Mouse (Mus musculus): Measurements from ENCODE around the gene Scarf1.

Gene Scarf1

GRCm38 (mm10) chr11:75513336-75513735 is at the start of gene Scarf1:
TSS of gene Scarf1 (plus strand) at chr11:75513540.
- DNase-seq, result no peak

- DNase-seq, result no peak
Observed at GRCm38 (mm10) chr11:75463624-75464023, 49.7 kb upstream of the Scarf1 start.

DNA sequence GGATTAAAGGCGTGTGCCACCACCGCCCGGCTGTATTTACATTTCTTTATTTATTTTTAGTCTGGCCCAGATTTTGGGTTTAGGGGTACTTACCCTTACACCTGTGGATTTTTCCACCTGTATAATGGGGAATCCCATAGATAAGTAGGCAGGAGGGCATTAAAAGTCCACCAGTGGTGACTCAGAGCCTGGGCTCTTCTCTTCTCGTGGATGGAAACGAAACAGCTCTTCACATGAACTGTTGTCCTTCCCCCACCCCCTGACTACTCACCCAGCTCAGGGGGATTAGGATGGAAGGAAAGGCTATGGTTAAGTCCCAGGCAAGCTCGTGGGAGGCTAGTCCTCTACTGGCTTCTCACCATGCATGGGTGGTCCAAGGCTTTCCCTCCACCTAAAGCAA is 48.9 kb upstream of the Scarf1 start:
- DNase-seq, result no peak

DNA sequence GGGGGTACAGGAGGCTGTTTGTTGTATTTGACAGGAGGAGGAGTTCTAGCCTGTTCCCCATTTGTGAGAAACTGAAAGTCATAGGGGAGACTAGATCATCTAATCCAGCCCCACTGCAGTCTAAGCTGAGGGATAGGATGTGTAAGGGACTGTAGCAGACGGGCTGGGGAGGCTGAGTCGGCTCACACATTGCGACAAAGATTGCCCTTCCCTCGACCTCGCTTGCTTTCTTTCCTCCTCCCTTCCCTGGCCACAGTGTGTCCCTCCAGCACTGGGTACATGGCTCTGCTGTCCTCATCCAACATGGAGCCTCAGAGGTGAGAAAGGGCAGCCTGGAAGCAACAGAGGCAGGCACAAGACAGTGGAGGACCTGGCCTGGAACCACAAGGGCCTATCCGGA is 48.3 kb upstream of the Scarf1 start:
- DNase-seq, result no peak

- DNase-seq, result no peak
Observed at GRCm38 (mm10) chr11:75466731-75467505, 46.4 kb upstream of the Scarf1 start.

GRCm38 (mm10) chr11:75467512-75468215 is 45.7 kb upstream of the Scarf1 start:
- peak in 1 of 2 experiments; percentile 34 for DNase-seq

GRCm38 (mm10) chr11:75468410-75468809 is 44.9 kb upstream of the Scarf1 start:
- no peak for DNase-seq

DNA sequence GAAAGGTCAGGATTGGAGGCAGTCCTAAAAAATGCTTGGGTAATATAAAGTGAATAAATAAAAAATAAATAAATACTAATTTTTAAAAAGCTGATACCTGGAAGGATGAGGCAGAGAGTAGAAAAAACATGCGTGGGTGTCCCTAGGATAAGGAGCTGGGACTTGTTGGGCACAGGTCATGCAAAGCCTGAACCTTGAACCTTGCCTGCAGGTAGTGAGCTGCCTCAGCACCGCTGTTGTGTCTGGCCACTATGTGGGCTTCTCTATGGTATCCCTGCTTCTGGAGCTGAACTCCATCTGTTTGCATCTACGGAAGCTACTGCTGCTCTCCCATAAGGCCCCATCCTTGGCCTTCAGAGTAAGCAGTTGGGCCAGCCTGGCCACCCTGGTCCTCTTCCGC is 44.1 kb upstream of the Scarf1 start:
- DNase-seq, result no peak

- no peak for DNase-seq
Observed at GRCm38 (mm10) chr11:75470675-75471074, 42.7 kb upstream of the Scarf1 start.

- no peak for DNase-seq
Observed at GRCm38 (mm10) chr11:75472469-75473081, 40.8 kb upstream of the Scarf1 start.

DNA sequence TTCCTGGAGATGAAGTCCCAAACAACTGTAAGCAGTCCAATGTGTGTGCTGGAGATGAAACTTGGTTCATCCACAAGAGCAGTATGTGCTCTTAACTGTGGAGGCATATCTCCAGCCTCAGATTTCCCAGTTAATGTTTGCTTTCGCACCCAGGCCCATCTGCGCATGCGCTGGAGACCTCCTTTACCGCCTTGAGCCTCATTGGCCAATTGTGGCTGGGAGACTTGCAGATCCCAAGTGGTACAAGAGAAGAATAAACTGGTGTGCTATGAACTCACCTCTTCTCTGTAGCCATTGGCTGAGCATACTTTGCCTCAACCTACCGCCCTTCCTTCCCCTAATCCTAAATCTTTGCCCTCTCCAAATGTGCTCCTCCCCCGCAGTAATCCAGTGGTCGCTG is 40.0 kb upstream of the Scarf1 start:
- DNase-seq, result no peak

DNA sequence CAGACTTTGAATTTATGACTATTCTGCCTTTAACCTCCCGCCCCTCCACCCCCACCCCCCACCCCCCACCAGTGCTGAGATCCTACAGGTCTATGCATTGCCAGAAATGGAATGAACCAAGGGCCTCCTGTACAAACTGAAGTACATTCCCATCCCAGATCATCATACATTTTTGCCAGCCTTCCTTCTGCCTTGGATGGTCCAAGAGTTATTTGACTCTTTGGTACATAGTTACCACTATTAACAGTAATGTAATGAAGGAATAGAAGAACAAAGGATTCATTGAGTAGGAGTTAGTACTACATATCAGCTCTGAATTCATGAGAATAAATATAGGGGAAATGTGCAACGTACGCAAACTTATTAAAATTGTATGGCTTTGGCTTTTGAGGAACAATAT is 27.1 kb upstream of the Scarf1 start:
- no peak for DNase-seq

- DNase-seq, result peak; percentile 93 to 96
Observed at GRCm38 (mm10) chr11:75486601-75487285, 26.6 kb upstream of the Scarf1 start, which contains the start of gene Prpf8. TSS of gene Prpf8 (plus strand) at chr11:75486816.

- DNase-seq, result no peak
Observed at GRCm38 (mm10) chr11:75487496-75487895, 25.8 kb upstream of the Scarf1 start.

DNA sequence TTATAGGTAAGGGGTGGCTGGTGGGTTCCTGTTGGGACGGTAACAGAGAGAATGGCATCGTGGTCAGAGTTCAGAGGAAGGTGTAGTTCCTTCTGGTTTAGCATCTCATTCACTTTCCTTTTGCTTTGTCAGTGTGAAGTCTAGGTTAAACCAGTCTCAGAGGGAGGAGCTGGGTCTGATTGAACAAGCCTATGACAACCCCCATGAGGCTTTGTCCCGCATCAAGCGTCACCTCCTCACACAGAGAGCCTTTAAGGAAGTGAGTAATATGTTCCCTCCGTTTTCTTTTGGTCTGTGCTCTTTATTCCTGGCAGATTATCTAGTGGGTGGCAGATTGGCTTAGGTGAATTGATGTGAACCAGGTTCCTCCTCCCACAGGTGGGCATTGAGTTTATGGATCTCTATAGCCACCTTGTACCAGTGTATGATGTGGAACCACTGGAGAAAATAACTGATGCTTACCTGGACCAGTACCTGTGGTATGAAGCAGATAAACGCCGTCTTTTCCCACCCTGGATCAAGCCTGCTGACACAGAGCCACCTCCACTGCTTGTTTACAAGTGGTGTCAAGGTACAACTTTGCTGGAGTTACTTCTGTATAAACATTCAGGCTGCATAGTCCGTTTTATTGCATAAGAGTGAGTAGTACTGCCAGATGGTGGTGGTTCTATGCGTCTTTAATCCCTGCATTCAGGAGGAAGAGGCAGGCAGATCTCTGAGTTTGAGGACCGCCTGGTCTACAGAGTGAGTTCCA is 18.9 kb upstream of the Scarf1 start:
- no peak for DNase-seq

- no peak for DNase-seq
Observed at GRCm38 (mm10) chr11:75498126-75498525, 15.2 kb upstream of the Scarf1 start.

DNA sequence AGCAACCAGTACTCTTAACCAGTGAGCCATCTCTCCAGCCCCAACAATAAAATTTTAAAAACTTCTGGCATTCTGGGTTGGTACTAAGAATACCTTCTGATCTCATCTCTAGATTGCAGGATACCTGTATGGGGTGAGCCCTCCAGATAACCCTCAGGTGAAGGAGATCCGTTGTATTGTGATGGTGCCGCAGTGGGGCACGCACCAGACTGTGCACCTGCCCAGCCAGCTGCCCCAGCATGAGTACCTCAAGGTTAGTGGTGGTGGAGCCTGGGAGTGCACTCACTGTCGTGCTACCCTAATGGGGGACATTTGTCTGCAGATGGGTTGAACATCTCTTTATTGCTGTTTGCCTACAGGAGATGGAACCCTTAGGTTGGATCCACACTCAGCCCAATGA is 5.2 kb upstream of the Scarf1 start:
- DNase-seq, result no peak

DNA sequence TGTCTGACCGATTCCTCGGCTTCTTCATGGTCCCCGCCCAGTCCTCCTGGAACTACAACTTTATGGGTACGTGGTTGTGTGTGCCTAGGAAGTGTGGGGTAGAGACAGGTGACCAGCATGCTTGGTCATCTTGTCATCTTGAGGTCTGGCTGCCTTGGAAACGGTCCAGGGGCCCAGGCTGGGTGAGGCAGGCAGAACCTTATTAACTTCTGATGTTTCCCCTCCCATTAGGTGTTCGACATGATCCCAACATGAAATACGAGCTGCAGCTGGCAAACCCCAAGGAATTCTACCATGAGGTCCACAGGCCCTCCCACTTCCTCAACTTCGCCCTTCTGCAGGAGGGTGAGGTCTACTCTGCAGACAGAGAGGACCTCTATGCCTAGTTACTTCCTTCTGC is 4.4 kb upstream of the Scarf1 start:
- no peak for DNase-seq

- peak; percentile 33 to 63 for DNase-seq
Observed at GRCm38 (mm10) chr11:75509741-75510626, 3.4 kb upstream of the Scarf1 start, which contains the start of gene Rilp. TSS of gene Rilp (plus strand) at chr11:75510094.

DNA sequence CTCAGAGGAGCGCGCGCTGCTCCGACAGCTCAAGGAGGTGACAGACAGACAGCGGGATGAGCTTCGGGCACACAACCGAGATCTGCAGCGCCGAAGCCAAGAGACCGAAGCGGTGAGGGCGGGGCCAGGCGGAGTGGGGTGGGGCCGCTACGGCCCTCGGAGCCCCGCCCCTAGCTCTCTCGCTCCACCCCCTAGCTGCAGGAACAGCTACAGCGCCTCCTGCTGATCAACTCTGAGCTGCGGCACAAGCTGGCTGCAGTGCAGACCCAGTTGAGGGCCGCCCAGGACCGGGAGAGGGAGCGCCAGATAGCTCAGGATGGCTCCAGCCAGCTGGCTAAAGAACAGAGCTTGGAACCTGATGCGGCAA is 2.7 kb upstream of the Scarf1 start:
- peak; percentile 76 to 81 for DNase-seq

DNA sequence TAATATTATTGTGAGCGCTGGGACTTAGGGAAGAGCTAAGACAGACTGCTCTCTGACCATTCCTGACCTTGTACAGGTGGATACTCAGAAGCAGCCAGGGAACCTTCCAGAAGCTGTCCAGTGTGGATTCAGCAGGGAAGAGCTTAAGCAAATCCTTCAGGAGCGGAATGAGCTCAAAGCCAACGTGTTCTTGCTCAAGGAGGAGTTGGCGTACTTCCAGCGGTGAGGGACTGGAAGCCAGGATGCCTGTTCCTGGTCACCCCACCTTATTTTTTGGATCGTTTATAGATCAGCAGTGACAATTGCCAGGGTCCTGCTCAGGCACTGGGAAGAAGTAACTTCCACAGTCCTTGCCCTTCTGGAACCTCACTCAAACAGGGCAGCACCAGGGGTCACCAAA is 2.1 kb upstream of the Scarf1 start:
- no peak for DNase-seq

All from thymus, adult 18-20 months (tissue).